Mouse (Mus musculus) ES-Bruce4 (cell line): ENCODE results near the gene Foxf1. TPM values are rescaled to one million over a fixed set of nuclear protein-coding genes. Genes with fewer than 3 reads are reported as not detected.

Experiments
- H3K27ac ChIP-seq: 2 replicates; pipeline ENCODE4 v1.5.1; 2012; ENCODE audit warnings: low read length, inconsistent platforms; ENCODE audit not compliant: insufficient read depth
- H3K27me3 ChIP-seq: 2 replicates; pipeline ENCODE4 v1.6.1; 2012; ENCODE audit warnings: mild to moderate bottlenecking, low read length, inconsistent platforms; ENCODE audit not compliant: control insufficient read depth, poor library complexity, insufficient read depth, severe bottlenecking
- H3K36me3 ChIP-seq: 2 replicates; pipeline ENCODE4 v1.6.1; 2012; ENCODE audit warnings: inconsistent platforms, mild to moderate bottlenecking, low read length, moderate library complexity; ENCODE audit not compliant: control insufficient read depth, poor library complexity, insufficient read depth, severe bottlenecking
- H3K4me1 ChIP-seq: one replicate; pipeline ENCODE4 v1.8.1; 2011; ENCODE audit warnings: low read length; ENCODE audit not compliant: control insufficient read depth, insufficient read depth
- H3K4me3 ChIP-seq: 2 replicates; pipeline ENCODE4 v1.5.1; 2011; ENCODE audit warnings: low read depth, mild to moderate bottlenecking, low read length
- H3K9ac ChIP-seq: 2 replicates; pipeline ENCODE4 v1.6.1; 2012; ENCODE audit warnings: low read depth, mild to moderate bottlenecking, inconsistent platforms; ENCODE audit not compliant: poor library complexity, severe bottlenecking
- H3K9me3 ChIP-seq: replicated peaks from 2 replicates; pipeline ENCODE4 v1.6.1; 2012; ENCODE audit warnings: mild to moderate bottlenecking, low read length, inconsistent platforms; ENCODE audit not compliant: control insufficient read depth, poor library complexity, insufficient read depth, severe bottlenecking
- CTCF ChIP-seq: IDR thresholded peaks from one replicate; pipeline ENCODE4 v1.8.1; 2011; ENCODE audit warnings: low read depth, low read length
- EP300 ChIP-seq: IDR thresholded peaks from 2 replicates; pipeline ENCODE4 v1.6.1; 2011; ENCODE audit warnings: low read depth, low read length; ENCODE audit not compliant: insufficient read depth
- POLR2A ChIP-seq: IDR thresholded peaks from one replicate; pipeline ENCODE4 v1.8.1; 2011; ENCODE audit warnings: low read length; ENCODE audit not compliant: insufficient read depth
- polyA plus RNA-seq: library from polyadenylated mRNA; stranded (reverse); fragments of >200 nt; gene quantifications from 2 replicates; pipeline ENCODE4 v1.2.4, GENCODE M21; 2011; ENCODE audit warnings: low read depth; ENCODE audit not compliant: missing spikeins, insufficient read depth, insufficient read length

The Foxf1 gene
- polyA plus RNA-seq, 1 experiment: 0.33 TPM

GRCm38 (mm10) chr8:121128531-121129264, 44.5 kb downstream of the Foxf1 start:
- peak overlapping the region; percentile 16; the same call in 1 of the 2 replicates for H3K9ac ChIP-seq
- H3K4me1 ChIP-seq: peaks cover 2% of the 10 kb centered on the region
- H3K36me3 ChIP-seq: no peaks in the 10 kb centered on the region
- H3K4me3 ChIP-seq: peak overlapping the region; percentile 31
- H3K9me3 ChIP-seq: no peaks in the 10 kb centered on the region
- no peak overlapping the region for H3K27ac ChIP-seq
- peaks cover 24% of the 10 kb centered on the region for H3K27me3 ChIP-seq
- TF ChIP-seq CTCF: no peak

- peaks cover 2% of the 10 kb centered on the region for H3K4me1 ChIP-seq
- TF ChIP-seq CTCF: no peak
- TF ChIP-seq POLR2A: no peak
- TF ChIP-seq EP300: no peak
- H3K9me3 ChIP-seq: no peaks in the 10 kb centered on the region
- H3K4me3 ChIP-seq: no peak overlapping the region
- H3K27me3 ChIP-seq: peaks cover 24% of the 10 kb centered on the region
- no peak overlapping the region for H3K9ac ChIP-seq
- no peaks in the 10 kb centered on the region for H3K36me3 ChIP-seq
- H3K27ac ChIP-seq: no peak overlapping the region
These were observed 45.2 kb downstream of the Foxf1 start for GRCm38 (mm10) chr8:121129265-121129940.

- no peak overlapping the region for H3K27ac ChIP-seq
- H3K9me3 ChIP-seq: no peaks in the 10 kb centered on the region
- no peak overlapping the region for H3K9ac ChIP-seq
- TF ChIP-seq EP300 (no peak), CTCF (peak; percentile 17)
- H3K36me3 ChIP-seq: no peaks in the 10 kb centered on the region
- H3K27me3 ChIP-seq: peaks cover 24% of the 10 kb centered on the region
- H3K4me1 ChIP-seq: no peaks in the 10 kb centered on the region
- no peak overlapping the region for H3K4me3 ChIP-seq
These were observed 46.3 kb downstream of the Foxf1 start for GRCm38 (mm10) chr8:121130522-121130921.

GRCm38 (mm10) chr8:121132961-121133513, 48.9 kb downstream of the Foxf1 start:
- peaks cover 7% of the 10 kb centered on the region for H3K27me3 ChIP-seq

GRCm38 (mm10) chr8:121134102-121134501, 49.9 kb downstream of the Foxf1 start:
- H3K27me3 ChIP-seq: peaks cover under 1% of the 10 kb centered on the region; the same call in 1 of the 2 replicates

More at GRCm38 (mm10) chr8:121132961-121133513, 48.9 kb downstream of the Foxf1 start:
- Histone ChIP-seq H3K4me3 (no peak overlapping the region), H3K27ac (no peak overlapping the region), H3K36me3 (no peaks in the 10 kb centered on the region), H3K9me3 (peaks cover 9% of the 10 kb centered on the region), H3K9ac (no peak overlapping the region), H3K4me1 (no peaks in the 10 kb centered on the region)
- TF ChIP-seq POLR2A (no peak), CTCF (no peak), EP300 (no peak)

GRCm38 (mm10) chr8:121134512-121134911, 50.3 kb downstream of the Foxf1 start:
- Histone ChIP-seq H3K36me3 (no peaks in the 10 kb centered on the region), H3K9ac (no peak overlapping the region), H3K4me1 (no peaks in the 10 kb centered on the region), H3K4me3 (no peak overlapping the region), H3K27me3 (no peaks in the 10 kb centered on the region; the same call in 1 of the 2 replicates), H3K9me3 (peaks cover 15% of the 10 kb centered on the region), H3K27ac (no peak overlapping the region)
- TF ChIP-seq CTCF (no peak), POLR2A (no peak), EP300 (no peak)

More at GRCm38 (mm10) chr8:121134102-121134501, 49.9 kb downstream of the Foxf1 start:
- H3K4me3 ChIP-seq: no peak overlapping the region
- no peak overlapping the region for H3K9ac ChIP-seq
- H3K27ac ChIP-seq: no peak overlapping the region
- no peaks in the 10 kb centered on the region for H3K4me1 ChIP-seq
- TF ChIP-seq EP300 (no peak), CTCF (no peak), POLR2A (no peak)
- H3K9me3 ChIP-seq: peaks cover 15% of the 10 kb centered on the region
- H3K36me3 ChIP-seq: no peaks in the 10 kb centered on the region
